Mouse (Mus musculus) liver, embryonic 14.5 days (tissue): ENCODE results near the gene Ifih1.

ENCODE experiments used
- CTCF ChIP-seq: IDR thresholded peaks from 2 replicates; pipeline ENCODE4 v1.5.1; 2016; ENCODE audit warnings: antibody characterized with exemption, low read depth, control low read depth
- EP300 ChIP-seq: IDR thresholded peaks from 2 replicates; pipeline ENCODE4 v1.6.1; 2016; ENCODE audit warnings: antibody characterized with exemption, low read depth

DNA sequence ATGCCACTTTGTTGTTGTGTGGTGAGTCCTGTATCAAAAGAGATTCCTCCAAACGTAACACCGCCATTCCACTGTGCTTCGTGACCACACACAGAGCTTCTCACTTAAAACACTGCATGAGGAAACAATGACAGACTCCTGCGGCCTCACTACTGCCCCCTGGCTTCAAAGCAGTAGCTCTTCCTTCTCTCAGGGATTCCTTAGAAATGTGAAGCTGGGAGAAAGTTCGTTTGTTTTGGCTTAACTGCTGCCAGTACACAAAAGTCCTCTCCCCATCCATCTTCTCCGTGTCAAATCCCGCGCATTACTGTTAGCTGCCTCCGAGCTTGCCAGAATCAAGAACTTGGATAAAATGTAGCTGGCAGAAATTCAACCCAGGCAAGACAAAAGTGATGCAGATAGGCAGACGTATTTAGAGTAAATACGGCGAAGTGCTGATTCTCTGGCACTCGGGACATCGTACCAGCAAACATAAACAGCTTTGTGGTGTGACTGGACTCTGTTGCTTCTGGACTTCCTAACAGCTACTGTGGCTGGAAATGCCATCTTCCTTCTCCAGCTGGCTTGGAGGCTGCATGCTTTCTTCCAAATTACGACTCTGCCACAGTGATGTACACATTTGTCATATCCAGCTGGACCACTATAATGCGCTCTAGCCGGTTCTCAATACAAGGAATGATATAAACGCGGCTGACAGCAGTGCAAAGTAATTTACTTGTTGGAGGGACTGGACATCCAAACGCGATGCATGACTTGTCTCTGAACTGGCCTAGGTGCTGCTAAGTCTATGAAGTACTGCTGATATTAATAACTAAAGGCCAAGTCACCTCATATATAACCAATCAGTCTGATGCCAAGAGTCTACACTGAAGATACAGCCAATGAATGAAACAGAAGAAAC, 2.4 kb downstream of the Ifih1 start:
- TF ChIP-seq CTCF (peak; percentile 92), EP300 (no peak)
